Mouse (Mus musculus) lung, postnatal 10 days (tissue): ENCODE measurements at regions not wholly inside any gene's neighbourhood (a gene's known extent, or its start where the extent isn't known, plus 50 kb on each side); places are given as distances from the start of the nearest gene placed in this dataset.
"Not testable (repeated sequence)": the region's sequence is repeated elsewhere in the genome, so short reads cannot be mapped to it uniquely, and the experiment has no call there.

Experiments
- DNase-seq: peaks from one replicate; pipeline ENCODE4 v3.0.0; 2021

GRCm38 (mm10) chr13:60476366-60476765 is 125.4 kb upstream of the Dapk1 start:
- no peak for DNase-seq

- no peak for DNase-seq
Measured at GRCm38 (mm10) chr13:60478301-60478700, 123.4 kb upstream of the Dapk1 start.

- DNase-seq = peak; percentile 65
Measured at GRCm38 (mm10) chr13:60479043-60479861, 122.5 kb upstream of the Dapk1 start.

GRCm38 (mm10) chr13:60479862-60480730 is 121.7 kb upstream of the Dapk1 start:
- DNase-seq = no peak

- no peak for DNase-seq
Measured at GRCm38 (mm10) chr13:60480731-60481431, 120.9 kb upstream of the Dapk1 start.

GRCm38 (mm10) chr13:60481451-60481850 is 120.3 kb upstream of the Dapk1 start:
- DNase-seq = not testable (repeated sequence)

GRCm38 (mm10) chr13:60481946-60482345 is 119.8 kb upstream of the Dapk1 start:
- no peak for DNase-seq

GRCm38 (mm10) chr13:60486105-60486504 is 115.6 kb upstream of the Dapk1 start:
- peak; percentile 57 for DNase-seq

- no peak for DNase-seq
Measured at GRCm38 (mm10) chr13:60486871-60487270, 114.9 kb upstream of the Dapk1 start.

- DNase-seq = peak; percentile 40
Measured at GRCm38 (mm10) chr13:60488131-60488883, 113.4 kb upstream of the Dapk1 start.

GRCm38 (mm10) chr13:60488884-60489265 is 112.9 kb upstream of the Dapk1 start:
- no peak for DNase-seq

GRCm38 (mm10) chr13:60491948-60492464 is 109.7 kb upstream of the Dapk1 start:
- no peak for DNase-seq

- DNase-seq = no peak
Measured at GRCm38 (mm10) chr13:60493836-60494235, 107.9 kb upstream of the Dapk1 start.

GRCm38 (mm10) chr13:60497714-60498400 is 103.9 kb upstream of the Dapk1 start:
- no peak for DNase-seq

GRCm38 (mm10) chr13:60504196-60504595 is 97.6 kb upstream of the Dapk1 start:
- DNase-seq = peak; percentile 34

GRCm38 (mm10) chr13:60507611-60508010 is 94.1 kb upstream of the Dapk1 start:
- DNase-seq = no peak

GRCm38 (mm10) chr13:60508054-60508453 is 93.7 kb upstream of the Dapk1 start:
- DNase-seq = peak; percentile 43

- DNase-seq = no peak
Measured at GRCm38 (mm10) chr13:60508856-60509255, 92.9 kb upstream of the Dapk1 start.

- no peak for DNase-seq
Measured at GRCm38 (mm10) chr13:60511101-60511500, 90.6 kb upstream of the Dapk1 start.

- DNase-seq = no peak
Measured at GRCm38 (mm10) chr13:60511628-60512027, 90.1 kb upstream of the Dapk1 start.

- DNase-seq = no peak
Measured at GRCm38 (mm10) chr13:60513756-60514155, 88.0 kb upstream of the Dapk1 start.

GRCm38 (mm10) chr13:60514806-60515205 is 86.9 kb upstream of the Dapk1 start:
- no peak for DNase-seq
